Mouse (Mus musculus) cortical plate, adult 2 months (tissue): ENCODE measurements around the gene Arhgap6. TPM values are rescaled to one million over a fixed set of nuclear protein-coding genes. Genes with fewer than 3 reads are reported as not detected.

Experiments
- H3K27ac ChIP-seq: fragments of 200-500 bp; 2 replicates; pipeline ENCODE4 v1.5.1; 2012; ENCODE audit warnings: low read length, control low read depth, inconsistent platforms; ENCODE audit not compliant: insufficient read depth
- H3K4me1 ChIP-seq: fragments of 200-500 bp; 2 replicates; pipeline ENCODE4 v1.6.1; 2011; ENCODE audit warnings: low read length; ENCODE audit not compliant: control insufficient read depth, insufficient read depth
- H3K4me3 ChIP-seq: fragments of 200-500 bp; 2 replicates; pipeline ENCODE4 v1.5.1; 2011; ENCODE audit warnings: mild to moderate bottlenecking, low read length, control low read depth; ENCODE audit not compliant: insufficient read depth
- CTCF ChIP-seq: fragments of 200-500 bp; IDR thresholded peaks from 2 replicates; pipeline ENCODE4 v1.5.1; 2011; ENCODE audit warnings: mild to moderate bottlenecking, control low read depth, low read length; ENCODE audit not compliant: insufficient read depth; ENCODE audit errors: extremely low read depth
- POLR2A ChIP-seq: fragments of 200-500 bp; IDR thresholded peaks from 2 replicates; pipeline ENCODE4 v1.6.1; 2011; ENCODE audit warnings: mild to moderate bottlenecking, low read length, control low read depth; ENCODE audit not compliant: insufficient read depth; ENCODE audit errors: extremely low read depth
- polyA plus RNA-seq: library from polyadenylated mRNA; depleted of rRNA; stranded (reverse); fragments of >200 nt; gene quantifications from 2 replicates; pipeline ENCODE4 v1.2.3, GENCODE M21; 2012; rRNA removed

Arhgap6 gene
- 2.5 and 3.0 TPM in 2 replicates for polyA plus RNA-seq

GRCm38 (mm10) chrX:168794974-168795858, at the start of gene Arhgap6:
TSS of gene Arhgap6 (plus strand) at chrX:168795099.
- Histone ChIP-seq H3K4me3 (peak within 1 kb of the TSS; percentile 27), H3K4me1 (no peaks in the 10 kb centered on the region; the same call in 1 of the 2 replicates), H3K27ac (no peak within 1 kb of the TSS)
- TF ChIP-seq POLR2A (no peak), CTCF (no peak)

GRCm38 (mm10) chrX:168747011-168747410, 47.9 kb upstream of the Arhgap6 start:
- TF ChIP-seq POLR2A = no peak
- no peak for TF ChIP-seq CTCF
- no peaks in the 10 kb centered on the region for H3K4me1 ChIP-seq

GRCm38 (mm10) chrX:168795859-168796848, 1.3 kb downstream of the Arhgap6 start:
- H3K4me3 ChIP-seq = peak overlapping the region; percentile 27; the same call in 1 of the 2 replicates
- TF ChIP-seq POLR2A = no peak
- TF ChIP-seq CTCF = no peak
- no peaks in the 10 kb centered on the region; the same call in 1 of the 2 replicates for H3K4me1 ChIP-seq
- no peak overlapping the region for H3K27ac ChIP-seq

More at GRCm38 (mm10) chrX:168747011-168747410, 47.9 kb upstream of the Arhgap6 start:
- Histone ChIP-seq H3K4me3 (no peak overlapping the region), H3K27ac (no peak overlapping the region)

- no peak for TF ChIP-seq CTCF
- no peak for TF ChIP-seq POLR2A
- no peak overlapping the region for H3K27ac ChIP-seq
- H3K4me1 ChIP-seq = no peaks in the 10 kb centered on the region
- no peak overlapping the region for H3K4me3 ChIP-seq
Measured at GRCm38 (mm10) chrX:168804677-168805076, 9.8 kb downstream of the Arhgap6 start.

- no peaks in the 10 kb centered on the region for H3K4me1 ChIP-seq
- H3K27ac ChIP-seq = no peak overlapping the region
- TF ChIP-seq CTCF (no peak), POLR2A (no peak)
- H3K4me3 ChIP-seq = no peak overlapping the region
Measured at GRCm38 (mm10) chrX:168810513-168811265, 15.8 kb downstream of the Arhgap6 start.

GRCm38 (mm10) chrX:168818858-168819257, 24.0 kb downstream of the Arhgap6 start:
- TF ChIP-seq POLR2A (no peak), CTCF (no peak)
- H3K4me3 ChIP-seq = no peak overlapping the region
- H3K27ac ChIP-seq = no peak overlapping the region

GRCm38 (mm10) chrX:168824166-168824565, 29.3 kb downstream of the Arhgap6 start:
- no peak for TF ChIP-seq CTCF
- TF ChIP-seq POLR2A = no peak
- Histone ChIP-seq H3K27ac (no peak overlapping the region), H3K4me3 (no peak overlapping the region), H3K4me1 (no peaks in the 10 kb centered on the region)

More at GRCm38 (mm10) chrX:168818858-168819257, 24.0 kb downstream of the Arhgap6 start:
- no peaks in the 10 kb centered on the region for H3K4me1 ChIP-seq

GRCm38 (mm10) chrX:168832343-168832742, 37.4 kb downstream of the Arhgap6 start:
- TF ChIP-seq CTCF (no peak), POLR2A (no peak)
- no peak overlapping the region for H3K27ac ChIP-seq
- no peak overlapping the region for H3K4me3 ChIP-seq
- no peaks in the 10 kb centered on the region for H3K4me1 ChIP-seq
